Mouse (Mus musculus): ENCODE data around the gene Grk1.

GRCm38 (mm10) chr8:13448145-13448544, 43.3 kb downstream of the Grk1 start:
- TF ChIP-seq POLR2AphosphoS5 (IDR thresholded peaks at IDR 0.05; ENCODE audit: borderline replicate concordance, low read depth, low read length) = no peak
- no peak for TF ChIP-seq HCFC1 (IDR thresholded peaks at IDR 0.05; ENCODE audit: low read depth, low read length)
- no peak for TF ChIP-seq POLR2A (IDR thresholded peaks at IDR 0.05; ENCODE audit: control insufficient read depth in 1 of 2, insufficient read depth in 1 of 2, low read depth in 1 of 2, low read length in 2 of 2, poor library complexity in 1 of 2)
- TF ChIP-seq USF2 (IDR thresholded peaks at IDR 0.05; ENCODE audit: borderline replicate concordance in 1 of 2, insufficient read depth in 1 of 2, low read depth in 1 of 2, low read length in 2 of 2) = no peak
- no peak for TF ChIP-seq TBP (IDR thresholded peaks at IDR 0.05; ENCODE audit: low read depth, low read length)
- no peak for TF ChIP-seq CTCF (IDR thresholded peaks at IDR 0.05 in 2 of 3, conservative IDR thresholded peaks at IDR 0.05 in 1 of 3; ENCODE audit: control insufficient read depth in 1 of 3, insufficient read depth in 1 of 3, low read depth in 2 of 3, low read length in 3 of 3, poor library complexity in 1 of 3, severe bottlenecking in 1 of 3)
- no peak for TF ChIP-seq ZC3H11A (IDR thresholded peaks at IDR 0.05; ENCODE audit: low read depth, low read length)
- no peak for TF ChIP-seq RAD21 (IDR thresholded peaks at IDR 0.05; ENCODE audit: low read depth, low read length)
- TF ChIP-seq POLR2AphosphoS2 (IDR thresholded peaks at IDR 0.05; ENCODE audit: low read length) = no peak
- TF ChIP-seq EP300 (IDR thresholded peaks at IDR 0.05; ENCODE audit: low read depth in 1 of 2, low read length in 2 of 2) = no peak
- TF ChIP-seq USF1 (IDR thresholded peaks at IDR 0.05; ENCODE audit: low read depth, low read length) = peak; percentile 62; the same call in 1 of the 2 replicates
